Mouse (Mus musculus): ENCODE data around the gene Ablim1. TPM values are rescaled to one million over a fixed set of nuclear protein-coding genes. Genes with fewer than 3 reads are reported as not detected.

Gene Ablim1
- total and polyA plus RNA-seq, 2 experiments from 2014 or later: 50.7 to 81.2 TPM

DNA sequence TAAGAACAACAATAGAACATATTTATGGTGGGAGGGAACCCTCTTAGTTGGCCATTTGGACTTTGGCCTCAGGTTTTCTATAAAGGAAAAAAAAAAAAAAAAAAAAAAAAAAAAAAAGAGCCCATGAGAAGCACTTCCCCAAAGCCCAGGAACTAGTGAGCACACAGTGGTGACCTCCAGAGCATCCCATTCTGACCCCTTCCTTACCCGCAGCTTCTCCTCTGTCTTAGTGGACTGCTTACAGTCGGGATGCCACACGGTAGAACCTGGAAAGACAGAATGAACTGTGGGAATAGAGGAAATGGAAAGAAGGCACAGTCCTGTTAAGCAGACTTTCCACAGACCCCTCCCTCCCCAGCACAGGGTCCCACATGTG is 235.1 kb downstream of the Ablim1 start:
- no peak for TF ChIP-seq CTCF (IDR thresholded peaks at IDR 0.05)
- DNase-seq (ENCODE audit: low spot score): no peak
- Histone ChIP-seq H3K36me3 (ENCODE audit: insufficient read depth, low read length) (no peaks in the 10 kb centered on the region), H3K4me1 (ENCODE audit: insufficient read depth, low read length) (peaks cover 6% of the 10 kb centered on the region), H3K9ac (replicated peaks; ENCODE audit: low read length, poor library complexity, severe bottlenecking) (no peak overlapping the region), H3K4me3 (ENCODE audit: low read depth, low read length) (no peak overlapping the region), H3K9me3 (ENCODE audit: low read length) (no peaks in the 10 kb centered on the region), H3K27me3 (ENCODE audit: insufficient read depth, low read length) (no peaks in the 10 kb centered on the region), H3K4me2 (ENCODE audit: low read depth, low read length, poor library complexity, severe bottlenecking) (no peak overlapping the region), H3K27ac (ENCODE audit: low read depth, low read length) (0 out of 2 replicates have a peak overlapping the region, but pooled peaks have one; percentile 18)
- no peak for ATAC-seq (ENCODE audit: low FRiP score)
- WGBS: 82% methylated on average over 3 of the region's 3 CpGs

DNA sequence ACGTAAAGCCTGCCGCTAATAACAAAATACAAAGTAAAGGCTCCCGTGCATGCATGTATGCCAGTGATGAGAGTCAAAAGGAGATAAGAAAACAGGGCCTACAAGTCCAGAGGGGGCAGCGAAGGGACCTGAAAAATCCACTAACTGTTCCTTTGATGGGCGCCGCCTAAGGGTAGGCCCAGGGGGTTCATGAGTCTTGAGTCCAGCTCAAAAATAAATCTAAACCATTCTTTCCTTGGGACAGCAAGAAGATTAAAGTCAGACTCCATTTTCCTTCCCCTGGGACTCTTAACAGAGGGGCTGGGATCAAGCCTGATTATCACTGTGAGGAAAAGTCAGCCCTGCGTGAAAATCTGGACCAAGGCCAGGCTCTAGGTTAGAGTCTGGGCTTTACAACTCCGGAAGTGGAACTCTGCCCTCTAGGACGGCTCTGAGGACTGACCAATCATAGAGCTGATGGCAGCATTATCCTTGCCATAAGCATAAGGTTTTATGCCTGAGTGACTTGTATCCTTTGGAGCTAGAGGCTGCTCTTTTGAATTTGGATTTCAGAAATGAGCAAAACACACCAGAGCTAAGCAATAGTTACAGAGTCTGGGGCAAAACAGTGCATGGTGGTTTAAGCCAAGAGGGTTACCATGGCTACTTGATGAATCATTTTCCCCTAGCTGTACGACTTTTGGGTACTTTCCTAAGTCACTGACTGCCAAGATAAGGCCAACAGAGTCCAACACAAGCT is 235.7 kb downstream of the Ablim1 start:
- no peak overlapping the region for H3K4me2 ChIP-seq (ENCODE audit: low read depth, low read length, poor library complexity, severe bottlenecking)
- no peaks in the 10 kb centered on the region for H3K9me3 ChIP-seq (ENCODE audit: low read length)
- H3K36me3 ChIP-seq (ENCODE audit: insufficient read depth, low read length): no peaks in the 10 kb centered on the region
- 0 out of 2 replicates have a peak, but pooled peaks have one; percentile 6 for TF ChIP-seq CTCF (IDR thresholded peaks at IDR 0.05)
- H3K4me3 ChIP-seq (ENCODE audit: low read depth, low read length): no peak overlapping the region
- peak overlapping the region; percentile 55 for H3K27ac ChIP-seq (ENCODE audit: low read depth, low read length)
- peaks cover 6% of the 10 kb centered on the region for H3K4me1 ChIP-seq (ENCODE audit: insufficient read depth, low read length)
- ATAC-seq (ENCODE audit: low FRiP score) (no peak), DNase-seq (ENCODE audit: low spot score) (peak; percentile 73)
- no peaks in the 10 kb centered on the region for H3K27me3 ChIP-seq (ENCODE audit: insufficient read depth, low read length)
- 29% methylated on average over 10 of the region's 10 CpGs for WGBS
- no peak overlapping the region for H3K9ac ChIP-seq (replicated peaks; ENCODE audit: low read length, poor library complexity, severe bottlenecking)

DNA sequence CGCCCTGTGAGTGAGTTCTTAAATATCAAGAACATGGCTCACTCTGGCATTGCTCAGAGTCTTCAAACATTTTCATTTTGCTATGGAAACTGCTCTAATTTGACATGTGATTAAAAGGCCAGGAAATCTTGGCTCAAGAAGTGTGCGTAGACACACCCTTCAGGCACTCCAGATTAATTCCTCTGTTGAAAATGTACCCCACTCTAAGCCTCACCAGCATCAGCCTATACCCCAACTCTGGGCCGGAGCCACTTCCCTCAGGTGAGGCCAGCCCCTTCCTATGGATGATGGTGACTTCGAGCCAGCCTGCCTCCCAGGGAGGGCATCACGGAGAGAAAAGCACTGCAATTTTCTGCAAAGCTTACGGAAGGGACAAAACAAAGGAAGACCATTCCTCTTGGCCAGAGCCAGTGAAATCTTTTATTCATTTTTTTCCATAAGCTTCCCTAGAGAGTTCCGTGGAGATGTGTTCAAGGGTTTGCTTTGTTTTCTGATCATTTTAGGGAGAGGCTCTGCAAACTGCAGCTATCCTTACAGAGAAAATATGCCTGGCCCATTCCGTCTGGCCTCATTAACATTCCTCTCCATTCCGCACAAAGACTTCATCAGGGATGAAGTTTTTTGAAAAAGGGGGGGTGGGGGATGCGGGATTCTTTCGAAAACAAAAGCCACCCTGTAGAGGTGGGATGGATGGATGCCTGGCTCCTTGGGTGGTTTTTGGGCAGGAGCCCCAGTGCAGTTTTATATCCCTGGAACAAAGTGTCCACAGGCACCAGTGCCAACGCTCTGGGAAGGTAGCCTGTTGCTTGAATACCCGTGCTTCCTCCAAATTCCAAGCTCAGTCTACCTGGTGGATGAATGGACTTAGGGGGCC is 236.7 kb downstream of the Ablim1 start:
- TF ChIP-seq CTCF (IDR thresholded peaks at IDR 0.05): no peak
- no peak overlapping the region for H3K4me2 ChIP-seq (ENCODE audit: low read depth, low read length, poor library complexity, severe bottlenecking)
- no peaks in the 10 kb centered on the region for H3K9me3 ChIP-seq (ENCODE audit: low read length)
- H3K9ac ChIP-seq (replicated peaks; ENCODE audit: low read length, poor library complexity, severe bottlenecking): no peak overlapping the region
- H3K36me3 ChIP-seq (ENCODE audit: insufficient read depth, low read length): no peaks in the 10 kb centered on the region
- H3K4me3 ChIP-seq (ENCODE audit: low read depth, low read length): no peak overlapping the region
- H3K27ac ChIP-seq (ENCODE audit: low read depth, low read length): peak overlapping the region; percentile 48
- WGBS: 19% methylated on average over 13 of the region's 13 CpGs
- ATAC-seq (ENCODE audit: low FRiP score) (0 out of 2 replicates have a peak, but pooled peaks have one; percentile 47), DNase-seq (ENCODE audit: low spot score) (peak; percentile 35)
- H3K27me3 ChIP-seq (ENCODE audit: insufficient read depth, low read length): no peaks in the 10 kb centered on the region
- H3K4me1 ChIP-seq (ENCODE audit: insufficient read depth, low read length): peaks cover 6% of the 10 kb centered on the region

DNA sequence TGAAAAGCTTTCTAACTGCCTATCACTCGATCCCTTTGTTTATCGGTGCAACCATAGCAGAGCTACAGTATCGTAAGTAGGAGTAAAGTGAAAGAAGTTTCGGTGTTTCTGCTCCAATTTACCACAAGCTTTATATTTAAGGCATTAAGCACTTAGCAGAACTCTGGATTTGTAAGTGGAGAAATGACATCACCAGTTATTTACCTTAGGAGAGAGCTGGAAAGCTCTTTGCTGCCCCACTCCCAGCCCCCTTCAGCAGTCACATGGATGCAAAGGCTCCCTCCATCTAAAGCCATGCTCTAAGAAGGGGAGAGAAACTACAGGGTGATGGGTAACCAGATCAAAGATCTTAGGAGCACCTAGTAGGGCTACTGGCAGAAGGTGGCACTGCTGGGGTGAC is 241.3 kb downstream of the Ablim1 start:
- no peaks in the 10 kb centered on the region for H3K9me3 ChIP-seq (ENCODE audit: low read length)
- WGBS: 87% methylated on average over 4 of the region's 4 CpGs
- TF ChIP-seq CTCF (IDR thresholded peaks at IDR 0.05): no peak
- H3K4me3 ChIP-seq (ENCODE audit: low read depth, low read length): no peak overlapping the region
- ATAC-seq (ENCODE audit: low FRiP score) (no peak), DNase-seq (ENCODE audit: low spot score) (no peak)
- peaks cover 5% of the 10 kb centered on the region; the same call in 1 of the 2 replicates for H3K36me3 ChIP-seq (ENCODE audit: insufficient read depth, low read length)
- no peak overlapping the region for H3K9ac ChIP-seq (replicated peaks; ENCODE audit: low read length, poor library complexity, severe bottlenecking)
- peaks cover 6% of the 10 kb centered on the region for H3K4me1 ChIP-seq (ENCODE audit: insufficient read depth, low read length)
- no peak overlapping the region for H3K27ac ChIP-seq (ENCODE audit: low read depth, low read length)
- no peaks in the 10 kb centered on the region for H3K27me3 ChIP-seq (ENCODE audit: insufficient read depth, low read length)
- no peak overlapping the region for H3K4me2 ChIP-seq (ENCODE audit: low read depth, low read length, poor library complexity, severe bottlenecking)

DNA sequence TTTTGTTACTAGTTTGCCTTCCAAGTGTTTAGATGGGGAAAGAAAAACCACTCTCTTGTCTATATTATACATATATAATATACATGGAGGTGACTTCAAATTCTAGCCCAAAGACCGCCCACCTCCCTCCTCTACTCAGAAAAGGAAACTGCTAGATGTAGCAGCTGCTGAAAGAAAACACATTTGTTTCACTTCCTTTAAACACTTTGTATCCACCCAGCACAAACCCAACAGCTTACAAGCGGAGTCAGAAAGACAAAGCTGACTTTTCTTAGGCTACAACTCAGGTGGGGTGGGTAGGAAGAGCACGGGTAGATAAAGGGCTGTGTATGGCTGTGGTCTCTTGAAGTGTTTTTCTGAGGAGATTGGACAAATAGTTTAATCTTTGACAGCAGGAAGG is 242.0 kb downstream of the Ablim1 start:
- DNase-seq (ENCODE audit: low spot score): no peak
- Histone ChIP-seq H3K4me1 (ENCODE audit: insufficient read depth, low read length) (0 out of 2 replicates have a peak, but pooled peaks cover under 1% of the 10 kb centered on the region), H3K9me3 (ENCODE audit: low read length) (no peaks in the 10 kb centered on the region), H3K36me3 (ENCODE audit: insufficient read depth, low read length) (peaks cover 7% of the 10 kb centered on the region), H3K27ac (ENCODE audit: low read depth, low read length) (no peak overlapping the region), H3K9ac (replicated peaks; ENCODE audit: low read length, poor library complexity, severe bottlenecking) (no peak overlapping the region), H3K4me3 (ENCODE audit: low read depth, low read length) (no peak overlapping the region), H3K27me3 (ENCODE audit: insufficient read depth, low read length) (no peaks in the 10 kb centered on the region), H3K4me2 (ENCODE audit: low read depth, low read length, poor library complexity, severe bottlenecking) (no peak overlapping the region)
- no peak for TF ChIP-seq CTCF (IDR thresholded peaks at IDR 0.05)
- 66% methylated on average over 3 of the region's 3 CpGs for WGBS
- ATAC-seq (ENCODE audit: low FRiP score): no peak
